25 mouse cellular contexts compared by ENCODE assay signal in genomic region chr5:35009163-35009562, GRCm38 (mm10). TPM values are rescaled to one million over a fixed set of nuclear protein-coding genes. Genes with fewer than 3 reads are reported as not detected.
A peak's percentile ranks its signal among the peaks of the same experiment; 100 is the strongest.
DNase-seq lines count a peak whose midpoint lies in the region; ATAC-seq and TF ChIP-seq lines count a peak whose summit lies in the region.
"Had no signal": no experiment of that assay in that cellular context is flagged by ENCODE, and none has a peak within 500 bp of the region (broad histone marks: within the 10 kb centered on the region; RNA-seq: fewer than 3 reads in every experiment).

No protein-coding gene starts in this region.

- H3K27ac ChIP-seq in MEL (ENCODE audit: control insufficient read depth, low read depth, low read length), result no peak overlapping the region
- H3K27ac ChIP-seq in heart, embryonic 16.5 days (ENCODE audit: low read length), result peak overlapping the region; percentile 27; the same call in 1 of the 2 replicates
- no peak overlapping the region for H3K27ac ChIP-seq in embryonic facial prominence, embryonic 10.5 days (replicated peaks)
- H3K27ac ChIP-seq in limb, embryonic 10.5 days, result no peak overlapping the region
- no peak overlapping the region for H3K27ac ChIP-seq in kidney, adult 2 months (ENCODE audit: insufficient read depth, low read depth, low read length)
- H3K27ac ChIP-seq: forebrain, embryonic 12.5 days; hindbrain, embryonic 14.5 days; kidney, embryonic 15.5 days; limb, embryonic 13.5 days; midbrain, embryonic 12.5 days had no signal

- no peak for TF ChIP-seq RAD21 in MEL (IDR thresholded peaks at IDR 0.05; ENCODE audit: low read depth, low read length)

- ATAC-seq in heart, embryonic 16.5 days (replicated peaks; ENCODE audit: extremely low read depth, insufficient read depth, low FRiP score), result 0 out of 2 replicates have a peak, but pooled peaks have one; percentile 39
- ATAC-seq: forebrain, postnatal 0 days; intestine, postnatal 0 days had no signal

- no peak for TF ChIP-seq POLR2A in MEL (IDR thresholded peaks at IDR 0.05; ENCODE audit: control insufficient read depth in 1 of 2, insufficient read depth in 1 of 2, low read depth in 1 of 2, low read length in 2 of 2, poor library complexity in 1 of 2)
- TF ChIP-seq POLR2A in kidney, adult 2 months (IDR thresholded peaks at IDR 0.05; ENCODE audit: low read depth, low read length), result no peak

- no peak for TF ChIP-seq EP300 in MEL (IDR thresholded peaks at IDR 0.05; ENCODE audit: low read depth in 1 of 2, low read length in 2 of 2)

- H3K27me3 ChIP-seq in MEL (ENCODE audit: control insufficient read depth in 1 of 2, insufficient read depth in 2 of 2, low read length in 2 of 2), result no peaks in the 10 kb centered on the region
- no peaks in the 10 kb centered on the region for H3K27me3 ChIP-seq in heart, embryonic 16.5 days (ENCODE audit: control insufficient read depth, insufficient read depth, low read length)
- H3K27me3 ChIP-seq in embryonic facial prominence, embryonic 10.5 days (replicated peaks; ENCODE audit: low read depth, poor library complexity, severe bottlenecking), result no peaks in the 10 kb centered on the region
- no peaks in the 10 kb centered on the region for H3K27me3 ChIP-seq in limb, embryonic 10.5 days (ENCODE audit: low read depth, poor library complexity, severe bottlenecking)
- no peaks in the 10 kb centered on the region for H3K27me3 ChIP-seq in kidney, adult 2 months (replicated peaks; ENCODE audit: control insufficient read depth, insufficient read depth, low read length)
- H3K27me3 ChIP-seq: CH12.LX; forebrain, embryonic 12.5 days; kidney, embryonic 15.5 days; limb, embryonic 13.5 days; megakaryocyte, embryonic 14.5 days; midbrain, embryonic 12.5 days had no signal

- peaks cover 0 to 6% of the 10 kb centered on the region in 2 experiments; a peak in 2 of 4 replicates for H3K4me1 ChIP-seq in MEL (ENCODE audit: control insufficient read depth in 1 of 2, insufficient read depth in 2 of 2, low read length in 2 of 2)
- peaks cover 10% of the 10 kb centered on the region; the same call in 1 of the 2 replicates for H3K4me1 ChIP-seq in heart, embryonic 16.5 days (ENCODE audit: control insufficient read depth, insufficient read depth, low read length)
- H3K4me1 ChIP-seq in embryonic facial prominence, embryonic 10.5 days, result no peaks in the 10 kb centered on the region
- no peaks in the 10 kb centered on the region for H3K4me1 ChIP-seq in limb, embryonic 10.5 days
- no peaks in the 10 kb centered on the region for H3K4me1 ChIP-seq in kidney, adult 2 months (ENCODE audit: control insufficient read depth, insufficient read depth, low read length)

- H3K9ac ChIP-seq in MEL (ENCODE audit: control insufficient read depth, low read depth, low read length, poor library complexity, severe bottlenecking), result no peak overlapping the region
- no peak overlapping the region for H3K9ac ChIP-seq in heart, embryonic 16.5 days (ENCODE audit: low read length)
- H3K9ac ChIP-seq: forebrain, embryonic 12.5 days; forebrain, postnatal 0 days; hindbrain, embryonic 14.5 days; kidney, embryonic 15.5 days; limb, embryonic 13.5 days; midbrain, embryonic 12.5 days had no signal

- H3K79me2 ChIP-seq in MEL (ENCODE audit: control insufficient read depth, insufficient read depth, low read length, poor library complexity), result no peaks in the 10 kb centered on the region

- no peak overlapping the region for H3K4me3 ChIP-seq in MEL (ENCODE audit: control insufficient read depth in 1 of 2, insufficient read depth in 1 of 2, low read depth in 2 of 2, low read length in 2 of 2)
- no peak overlapping the region for H3K4me3 ChIP-seq in heart, embryonic 16.5 days (ENCODE audit: low read length)
- H3K4me3 ChIP-seq in embryonic facial prominence, embryonic 10.5 days, result no peak overlapping the region
- no peak overlapping the region for H3K4me3 ChIP-seq in limb, embryonic 10.5 days
- H3K4me3 ChIP-seq in kidney, adult 2 months (ENCODE audit: insufficient read depth, low read depth, low read length), result no peak overlapping the region
- H3K4me3 ChIP-seq: erythroblast, embryonic 14.5 days; forebrain, embryonic 12.5 days; kidney, embryonic 15.5 days; limb, embryonic 13.5 days; megakaryocyte, embryonic 14.5 days; midbrain, embryonic 12.5 days had no signal

- TF ChIP-seq CTCF in MEL (IDR thresholded peaks at IDR 0.05 in 2 of 3, conservative IDR thresholded peaks at IDR 0.05 in 1 of 3; ENCODE audit: control insufficient read depth in 1 of 3, insufficient read depth in 1 of 3, low read depth in 2 of 3, low read length in 3 of 3, poor library complexity in 1 of 3, severe bottlenecking in 1 of 3), result no peak
- no peak for TF ChIP-seq CTCF in kidney, adult 2 months (conservative IDR thresholded peaks at IDR 0.05; ENCODE audit: insufficient read depth, insufficient read length, low read depth, low read length)

- H3K36me3 ChIP-seq in MEL (ENCODE audit: control insufficient read depth in 1 of 2, insufficient read depth in 2 of 2, low read length in 2 of 2), result peaks cover 0 to 3% of the 10 kb centered on the region in 2 experiments; a peak in 1 of 4 replicates
- no peaks in the 10 kb centered on the region; the same call in 1 of the 2 replicates for H3K36me3 ChIP-seq in heart, embryonic 16.5 days (ENCODE audit: control insufficient read depth, insufficient read depth)
- peaks cover 86% of the 10 kb centered on the region for H3K36me3 ChIP-seq in embryonic facial prominence, embryonic 10.5 days (replicated peaks)
- peaks cover 79% of the 10 kb centered on the region for H3K36me3 ChIP-seq in limb, embryonic 10.5 days
- H3K36me3 ChIP-seq in kidney, adult 2 months (ENCODE audit: control insufficient read depth, insufficient read depth, low read length), result no peaks in the 10 kb centered on the region

- WGBS in heart, embryonic 16.5 days, result 55% methylated on average over 4 of the region's 4 CpGs
- WGBS in embryonic facial prominence, embryonic 10.5 days, result 92% methylated on average over 4 of the region's 4 CpGs
- WGBS in limb, embryonic 10.5 days, result 95% methylated on average over 4 of the region's 4 CpGs
- WGBS in kidney, adult 2 months, result 95% methylated on average over 4 of the region's 4 CpGs

- DNase-seq in adrenal gland, adult (ENCODE audit: inconsistent age in 2 of 2, low spot score in 1 of 2), result peak; percentile 36 to 80
- no peak for DNase-seq in adrenal gland, postnatal 4 days (ENCODE audit: low spot score in 2 of 2)
- peak; percentile 55 for DNase-seq in MEL (ENCODE audit: low read depth, low spot score)
- peak; percentile 25 for DNase-seq in adrenal gland, postnatal 25 days
- DNase-seq in embryonic facial prominence, embryonic 10.5 days (ENCODE audit: low spot score), result no peak
- DNase-seq in limb, embryonic 10.5 days (ENCODE audit: low spot score), result no peak
- no peak for DNase-seq in kidney, adult 2 months
- DNase-seq: cerebellum, adult 11-12 months; cerebellum, adult 9-11 months; forebrain, postnatal 0 days; kidney, postnatal 25 days; lung, postnatal 36 days; thymus, postnatal 4 days had no signal

- H3K4me2 ChIP-seq in heart, embryonic 16.5 days (ENCODE audit: low read depth, low read length), result no peak overlapping the region
- H3K4me2 ChIP-seq: forebrain, embryonic 12.5 days; hindbrain, embryonic 14.5 days; kidney, embryonic 15.5 days; limb, embryonic 13.5 days; liver, embryonic 11.5 days; midbrain, embryonic 12.5 days had no signal

- no peaks in the 10 kb centered on the region for H3K9me3 ChIP-seq in MEL (replicated peaks; ENCODE audit: insufficient read depth, low read length)
- no peaks in the 10 kb centered on the region for H3K9me3 ChIP-seq in heart, embryonic 16.5 days (replicated peaks; ENCODE audit: control insufficient read depth, low read length)
- H3K9me3 ChIP-seq in embryonic facial prominence, embryonic 10.5 days, result no peaks in the 10 kb centered on the region
- H3K9me3 ChIP-seq in limb, embryonic 10.5 days (replicated peaks), result no peaks in the 10 kb centered on the region
- H3K9me3 ChIP-seq: forebrain, embryonic 12.5 days; kidney, embryonic 15.5 days; limb, embryonic 13.5 days; megakaryocyte, embryonic 14.5 days; midbrain, embryonic 12.5 days had no signal

TF ChIP-seq in MEL, 35 proteins besides CTCF, POLR2A, EP300 and RAD21 (continues in another document):
- peak; percentile 43; the same call in 1 of the 2 replicates for TF ChIP-seq GATA1 (IDR thresholded peaks at IDR 0.05; ENCODE audit: low read depth, low read length)

RNA-seq across cellular contexts. Expression of gene Hgfac, which starts 32.1 kb away (rescaled TPM):
- total RNA-seq in adrenal gland, postnatal 4 days (2021), result 10 to 100 TPM in 1 of 2 experiments, 1 to 10 TPM in 1; 5.6 to 39.9 TPM
- total RNA-seq in MEL (2012; rRNA removed), result 0.39 and 0.62 TPM in 2 replicates
- polyA plus RNA-seq in MEL (2012; ENCODE audit: insufficient read depth in 1 of 2, insufficient read length in 2 of 2, low read depth in 1 of 2, low replicate concordance in 2 of 2, missing spikeins in 1 of 2), result 1 to 10 TPM in 1 of 2 experiments, not detected in 1; 1.6 TPM
- 3.4 and 8.4 TPM in 2 replicates for total RNA-seq in adrenal gland, postnatal 25 days (2021)
- polyA plus RNA-seq in heart, embryonic 16.5 days (2015; fragmentation: Nextera tagmentation; extraction: Ambion mirVana), result 0.42 and 0.88 TPM in 2 replicates
- 0.08 and 0.82 TPM in 2 replicates for polyA plus RNA-seq in embryonic facial prominence, embryonic 10.5 days (2016; fragmentation: Nextera tagmentation; extraction: Ambion mirVana)
- polyA plus RNA-seq in limb, embryonic 10.5 days (2016; fragmentation: Nextera tagmentation; extraction: Ambion mirVana), result 0.15 TPM in 1 of 2 replicates, not detected in the other
- 46.8 and 66.0 TPM in 2 replicates for polyA plus RNA-seq in kidney, adult 2 months (2012; rRNA removed)
- total RNA-seq: CH12.LX had no signal
- polyA plus RNA-seq: forebrain, postnatal 0 days had no signal

RNA-seq across cellular contexts. Expression of gene Dok7, which starts 47.4 kb away (rescaled TPM):
- total RNA-seq in adrenal gland, postnatal 4 days (2021), result 10 to 100 TPM; 13.0 to 13.1 TPM
- 0.08 TPM in 1 of 2 replicates, not detected in the other for total RNA-seq in MEL (2012; rRNA removed)
- under 1 TPM in 1 of 2 experiments, not detected in 1; 0.21 TPM for polyA plus RNA-seq in MEL (2012; ENCODE audit: insufficient read depth in 1 of 2, insufficient read length in 2 of 2, low read depth in 1 of 2, low replicate concordance in 2 of 2, missing spikeins in 1 of 2)
- 8.7 and 17.1 TPM in 2 replicates for total RNA-seq in adrenal gland, postnatal 25 days (2021)
- polyA plus RNA-seq in heart, embryonic 16.5 days (2015; fragmentation: Nextera tagmentation; extraction: Ambion mirVana), result 14.9 and 17.3 TPM in 2 replicates
- polyA plus RNA-seq in embryonic facial prominence, embryonic 10.5 days (2016; fragmentation: Nextera tagmentation; extraction: Ambion mirVana), result 0.34 and 0.35 TPM in 2 replicates
- 0.26 and 0.31 TPM in 2 replicates for polyA plus RNA-seq in limb, embryonic 10.5 days (2016; fragmentation: Nextera tagmentation; extraction: Ambion mirVana)
- polyA plus RNA-seq in kidney, adult 2 months (2012; rRNA removed), result 1.5 and 1.6 TPM in 2 replicates
- total RNA-seq: CH12.LX; hematopoietic stem cell, adult 5-6 weeks had no signal
- polyA plus RNA-seq: erythroblast, embryonic 14.5 days had no signal

RNA-seq across cellular contexts. Expression of gene Rgs12, which starts 59.9 kb away (rescaled TPM):
- total RNA-seq in adrenal gland, postnatal 4 days (2021), result 10 to 100 TPM; 57.1 to 64.9 TPM
- total RNA-seq in MEL (2012; rRNA removed), result 11.9 and 12.9 TPM in 2 replicates
- 10 to 100 TPM in 1 of 2 experiments, not detected in 1; 15.4 TPM for polyA plus RNA-seq in MEL (2012; ENCODE audit: insufficient read depth in 1 of 2, insufficient read length in 2 of 2, low read depth in 1 of 2, low replicate concordance in 2 of 2, missing spikeins in 1 of 2)
- 33.3 and 42.1 TPM in 2 replicates for total RNA-seq in adrenal gland, postnatal 25 days (2021)
- polyA plus RNA-seq in heart, embryonic 16.5 days (2015; fragmentation: Nextera tagmentation; extraction: Ambion mirVana), result 30.0 and 34.2 TPM in 2 replicates
- 52.7 and 54.5 TPM in 2 replicates for polyA plus RNA-seq in embryonic facial prominence, embryonic 10.5 days (2016; fragmentation: Nextera tagmentation; extraction: Ambion mirVana)
- 42.7 and 53.8 TPM in 2 replicates for polyA plus RNA-seq in limb, embryonic 10.5 days (2016; fragmentation: Nextera tagmentation; extraction: Ambion mirVana)
- polyA plus RNA-seq in kidney, adult 2 months (2012; rRNA removed), result 14.1 and 20.7 TPM in 2 replicates

Comparison
In these comparisons a context has a peak if more than half of its experiments do, and no peak if none do; other contexts are left out.
1. DNase-seq: peak in adrenal gland, adult (2 of 2), MEL (single experiment) and adrenal gland, postnatal 25 days (single experiment); none in adrenal gland, postnatal 4 days (0 of 2), embryonic facial prominence, embryonic 10.5 days (single experiment), limb, embryonic 10.5 days (single experiment) and kidney, adult 2 months (single experiment).
2. RNA of gene Hgfac, which starts 32.1 kb away (polyA plus RNA-seq): 46.8 to 66.0 TPM in kidney, adult 2 months; 1.6 TPM in MEL, 0.42 to 0.88 TPM in heart, embryonic 16.5 days, 0.08 to 0.82 TPM in embryonic facial prominence, embryonic 10.5 days and 0.15 TPM in limb, embryonic 10.5 days; every median in the first group is over 10 times any median in the second.